Mouse (Mus musculus) thymus, adult 2 months (tissue): ENCODE measurements around the gene Cant1.

Source experiments
- CTCF ChIP-seq: fragments of 200-500 bp; IDR thresholded peaks from 2 replicates; pipeline ENCODE4 v1.5.1; 2012; ENCODE audit warnings: mild to moderate bottlenecking, control low read depth, low read length, moderate library complexity, borderline replicate concordance; ENCODE audit not compliant: control insufficient read depth, poor library complexity, insufficient read depth; ENCODE audit errors: extremely low read depth
- POLR2A ChIP-seq: fragments of 200-500 bp; IDR thresholded peaks from 2 replicates; pipeline ENCODE4 v1.6.1; 2012; ENCODE audit warnings: mild to moderate bottlenecking, low read length, control low read depth, moderate library complexity; ENCODE audit not compliant: control insufficient read depth, poor library complexity, insufficient read depth; ENCODE audit errors: extremely low read depth

GRCm38 (mm10) chr11:118400566-118400936, 18.3 kb downstream of the Cant1 start:
- TF ChIP-seq CTCF: no peak
- no peak for TF ChIP-seq POLR2A
